Mouse (Mus musculus): ENCODE measurements around the gene S100a11.

- TF ChIP-seq CTCF (IDR thresholded peaks at IDR 0.05 in 2 of 3, conservative IDR thresholded peaks at IDR 0.05 in 1 of 3; ENCODE audit: control insufficient read depth in 1 of 3, insufficient read depth in 1 of 3, low read depth in 2 of 3, low read length in 3 of 3, poor library complexity in 1 of 3, severe bottlenecking in 1 of 3) (no peak), POLR2A (IDR thresholded peaks at IDR 0.05; ENCODE audit: control insufficient read depth in 1 of 2, insufficient read depth in 1 of 2, low read depth in 1 of 2, low read length in 2 of 2, poor library complexity in 1 of 2) (no peak), NELFE (IDR thresholded peaks at IDR 0.05; ENCODE audit: low read depth, low read length) (no peak)
Observed at GRCm38 (mm10) chr3:93517343-93517742, 2.9 kb upstream of the S100a11 start.

Data from MEL (cell line).